Mouse (Mus musculus) midbrain, embryonic 12.5 days (tissue): ENCODE results near the gene Vmn2r43. TPM values are rescaled to one million over a fixed set of nuclear protein-coding genes. Genes with fewer than 3 reads are reported as not detected.
"Not testable (repeated sequence)": the region's sequence is repeated elsewhere in the genome, so short reads cannot be mapped to it uniquely, and the experiment has no call there.

ENCODE experiments used
- ATAC-seq: fragments of 200-750 bp; cut with Nextera tagmentation; 2 replicates; pipeline ENCODE4 v1.8.0; 2017; ENCODE audit warnings: low read depth, moderate TSS enrichment, moderate library complexity; ENCODE audit not compliant: low FRiP score
- H3K27ac ChIP-seq: fragments of 300-500 bp; sonication (generic); replicated peaks from 2 replicates; pipeline ENCODE4 v1.5.1; 2016; ENCODE audit warnings: mild to moderate bottlenecking
- H3K27me3 ChIP-seq: fragments of 300-500 bp; sonication (generic); 2 replicates; pipeline ENCODE4 v1.6.1; 2016; ENCODE audit warnings: mild to moderate bottlenecking
- H3K36me3 ChIP-seq: fragments of 300-500 bp; sonication (generic); 2 replicates; pipeline ENCODE4 v1.6.1; 2016
- H3K4me1 ChIP-seq: fragments of 300-500 bp; sonication (generic); 2 replicates; pipeline ENCODE4 v1.6.1; 2016
- H3K4me2 ChIP-seq: fragments of 300-500 bp; sonication (generic); replicated peaks from 2 replicates; pipeline ENCODE4 v1.6.1; 2016; ENCODE audit warnings: mild to moderate bottlenecking, moderate library complexity
- H3K4me3 ChIP-seq: fragments of 300-500 bp; sonication (generic); 2 replicates; pipeline ENCODE4 v1.5.1; 2016; ENCODE audit warnings: mild to moderate bottlenecking
- H3K9ac ChIP-seq: fragments of 300-500 bp; sonication (generic); replicated peaks from 2 replicates; pipeline ENCODE4 v1.6.1; 2016; ENCODE audit warnings: mild to moderate bottlenecking, moderate library complexity
- H3K9me3 ChIP-seq: fragments of 300-500 bp; sonication (generic); 2 replicates; pipeline ENCODE4 v1.6.1; 2016; ENCODE audit warnings: mild to moderate bottlenecking
- WGBS: fragments of 180-500 bp; shearing (Covaris S2); methylation state at CpG from one replicate; pipeline ENCODE4 v1.1.7; 2016; 5-methylcytosine and 5-hydroxymethylcytosine counted together
- polyA plus RNA-seq: library from polyadenylated mRNA; unstranded; fragments of >200 nt; fragmentation: Nextera tagmentation; extraction: Ambion mirVana; gene quantifications from 2 replicates; pipeline ENCODE4 v1.2.1, GENCODE M21; 2016

Vmn2r43 gene
- polyA plus RNA-seq, result not detected in 2 replicates

- not testable (repeated sequence) for ATAC-seq, H3K9ac ChIP-seq, H3K4me1 ChIP-seq, H3K36me3 ChIP-seq, H3K27me3 ChIP-seq, H3K4me2 ChIP-seq, H3K9me3 ChIP-seq, H3K27ac ChIP-seq, H3K4me3 ChIP-seq
- WGBS, result no CpG with 5 or more reads among the region's 1 CpGs
Measured at GRCm38 (mm10) chr7:8260499-8260898, at the start of gene Vmn2r43. Gene Vmn2r43 (minus strand): TSS chr7:8260599.

GRCm38 (mm10) chr7:8200220-8200619, 60.2 kb downstream of the Vmn2r43 start, which contains the start of gene Vmn2r42:
Gene Vmn2r42 (minus strand): TSS chr7:8200320.
- H3K27me3 ChIP-seq, H3K4me1 ChIP-seq, H3K9me3 ChIP-seq, H3K27ac ChIP-seq, H3K36me3 ChIP-seq, ATAC-seq, H3K9ac ChIP-seq, H3K4me3 ChIP-seq, H3K4me2 ChIP-seq: not testable (repeated sequence)
- WGBS, result no CpG with 5 or more reads among the region's 2 CpGs

Other genes starting within 250 kb of the Vmn2r43 start
- gene Vmn2r41, start 98.9 kb downstream of the Vmn2r43 start, polyA plus RNA-seq, result not detected in 2 replicates
- not detected in 2 replicates for gene Vmn2r42, start 60.3 kb downstream of the Vmn2r43 start, polyA plus RNA-seq
- gene Vmn2r44, start 122.7 kb upstream of the Vmn2r43 start, polyA plus RNA-seq, result not detected in 2 replicates
- gene Vmn2r45, start 228.5 kb upstream of the Vmn2r43 start, polyA plus RNA-seq, result not detected in 2 replicates